Mouse (Mus musculus): ENCODE measurements around the gene Fndc3b.

DNA sequence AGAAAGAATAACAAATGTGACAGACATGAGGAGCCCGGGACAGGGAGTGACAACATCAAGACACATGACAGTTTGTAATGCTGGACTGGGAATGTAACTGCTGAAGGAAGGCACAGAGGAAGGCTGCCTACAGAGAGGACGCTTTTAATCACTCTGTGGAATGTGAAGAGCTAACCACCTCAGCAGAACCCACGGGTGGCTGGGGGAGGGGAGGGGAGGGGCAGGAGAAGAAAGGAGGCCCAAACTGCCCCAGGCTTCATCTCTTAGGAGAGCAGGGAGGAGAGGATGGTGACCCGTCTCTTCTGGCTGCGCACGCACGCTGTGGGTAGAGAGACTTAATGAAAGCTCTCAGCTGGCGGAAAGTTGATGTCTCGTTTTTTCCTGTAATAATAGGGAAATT is 25.1 kb upstream of the Fndc3b start:
- TF ChIP-seq CTCF (IDR thresholded peaks at IDR 0.05; ENCODE audit: control insufficient read depth, insufficient read depth, insufficient replicate concordance, low read depth, low read length) (no peak), POLR2A (IDR thresholded peaks at IDR 0.05; ENCODE audit: control insufficient read depth, low read depth, low read length) (no peak)
